Mouse (Mus musculus): Measurements from ENCODE around the gene B430305J03Rik.

The B430305J03Rik gene

DNA sequence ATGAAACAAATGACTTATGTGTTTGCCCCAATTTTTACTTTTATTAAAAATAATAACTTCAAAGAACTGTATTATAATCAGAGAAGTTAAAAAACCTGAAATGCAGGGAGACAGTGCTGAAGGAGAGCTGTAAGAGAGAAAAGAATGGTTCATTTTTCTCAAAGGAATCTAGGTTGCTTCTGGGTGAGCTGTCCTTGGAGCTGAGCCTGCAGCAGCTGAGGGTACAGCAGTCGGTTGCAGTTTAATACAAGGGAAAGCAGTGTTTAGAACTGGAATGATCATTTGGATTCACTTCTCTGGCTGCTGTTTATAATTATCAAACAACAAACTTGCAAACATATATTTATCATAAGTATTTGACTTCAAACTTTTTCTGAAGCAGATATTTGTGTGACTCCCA, 16.3 kb downstream of the B430305J03Rik start:
- DNase-seq (ENCODE audit: low spot score in 2 of 2) = no peak

DNA sequence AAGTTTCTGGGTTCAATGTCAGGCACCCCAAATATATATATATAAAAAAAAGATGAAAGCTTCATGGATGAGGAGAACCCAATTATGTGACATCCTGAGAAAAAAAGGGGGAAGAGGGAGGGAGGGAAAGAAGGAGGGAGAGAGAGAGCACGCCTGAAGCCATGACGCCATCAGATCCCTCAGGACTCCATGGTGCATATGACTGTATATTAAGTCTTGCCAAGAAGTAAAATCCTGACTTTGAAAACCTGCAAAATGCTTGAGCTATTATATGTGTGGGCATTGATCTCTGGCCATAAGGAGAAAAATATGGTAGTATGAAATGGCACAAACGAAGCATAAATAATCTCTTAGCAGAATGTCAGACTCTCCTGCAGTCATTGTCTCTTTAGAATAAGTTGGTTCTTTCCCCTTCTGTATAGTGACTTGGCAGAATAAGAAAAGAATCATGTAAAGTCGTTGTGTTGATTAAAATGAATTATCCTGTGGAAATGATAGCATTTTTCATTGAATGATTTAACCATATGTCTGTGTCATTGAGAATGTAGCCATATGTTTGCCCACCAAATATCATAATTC, 17.6 kb downstream of the B430305J03Rik start:
- no peak for DNase-seq (ENCODE audit: low spot score in 2 of 2)

DNA sequence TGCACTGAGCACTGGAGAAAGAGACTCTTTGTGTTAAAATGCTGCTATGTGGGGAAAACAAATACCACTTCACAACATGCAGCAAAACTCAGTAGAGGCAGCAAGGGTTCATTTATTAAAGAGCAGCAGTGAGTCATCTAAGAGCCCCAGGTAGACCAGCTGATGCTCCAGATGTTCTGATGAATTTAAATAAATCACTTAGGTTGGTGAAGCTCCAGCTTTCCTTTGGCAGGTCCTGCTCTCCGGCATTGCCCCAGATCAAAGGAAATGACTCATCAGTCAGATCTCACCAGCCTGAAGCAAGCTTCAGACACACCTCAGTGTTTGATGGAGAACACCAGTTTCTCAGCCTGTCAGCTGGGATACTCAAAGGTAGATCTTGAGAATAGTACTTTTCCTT, 20.1 kb downstream of the B430305J03Rik start:
- no peak for DNase-seq (ENCODE audit: low spot score in 2 of 2)

DNA sequence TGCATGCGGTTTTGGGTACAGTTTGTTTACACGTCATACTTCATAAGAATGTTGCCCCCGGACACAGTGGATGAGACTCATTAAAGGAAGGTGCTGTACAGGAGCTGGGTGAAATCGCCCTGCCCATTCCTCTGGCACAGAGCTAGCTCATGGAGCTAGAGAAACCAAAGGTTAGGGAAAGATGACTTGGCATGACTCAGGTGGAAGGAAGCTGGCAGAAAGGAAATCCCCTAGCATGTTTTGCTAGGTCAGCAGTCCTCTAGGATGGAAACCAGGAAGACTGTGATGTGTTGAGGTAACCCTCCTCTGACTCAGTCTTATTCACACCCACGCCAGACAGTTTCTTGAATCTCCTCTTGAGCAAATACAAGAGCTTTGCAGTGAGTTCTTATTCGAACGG, 21.7 kb downstream of the B430305J03Rik start:
- DNase-seq (ENCODE audit: low spot score in 2 of 2) = no peak

DNA sequence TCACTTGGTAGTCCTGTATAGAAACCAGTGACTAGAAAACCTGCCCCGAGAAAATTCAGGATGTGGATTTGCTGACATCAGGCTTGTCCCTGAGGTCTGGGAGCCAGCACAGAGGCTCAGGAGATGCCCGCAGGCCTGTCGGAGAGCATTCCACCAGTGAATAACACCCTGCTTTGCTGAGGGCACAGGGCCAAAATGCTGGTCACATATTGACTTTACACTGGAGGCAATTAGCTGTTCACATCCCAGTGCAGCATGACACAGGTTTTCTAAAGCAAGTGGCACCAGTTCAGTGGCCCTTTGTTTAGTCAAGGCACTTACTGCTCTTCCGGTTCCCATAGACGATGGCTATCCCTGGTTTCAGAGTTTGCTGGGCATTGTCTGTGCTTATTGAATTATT, 25.4 kb downstream of the B430305J03Rik start:
- no peak for DNase-seq (ENCODE audit: low spot score in 2 of 2)

DNA sequence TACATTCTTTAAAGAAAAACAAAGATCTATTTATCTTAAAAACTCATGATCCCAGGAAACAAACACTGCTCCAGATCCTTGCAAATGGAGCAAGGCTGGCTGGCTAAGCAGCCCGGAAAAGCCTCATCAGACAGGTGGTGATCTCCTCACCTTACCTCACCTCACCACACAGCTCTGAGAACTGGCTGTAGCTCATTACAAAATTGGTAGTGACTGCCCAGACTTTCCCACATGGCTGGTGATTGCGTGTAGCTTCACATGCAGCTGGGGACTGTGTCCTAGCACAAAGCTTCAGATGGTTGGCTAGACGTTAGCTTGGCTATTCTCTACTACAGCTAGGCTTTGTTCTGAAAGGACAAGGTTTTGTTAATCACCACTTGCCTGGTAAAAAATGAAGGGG, 28.5 kb downstream of the B430305J03Rik start:
- DNase-seq (ENCODE audit: low spot score in 2 of 2) = no peak

DNA sequence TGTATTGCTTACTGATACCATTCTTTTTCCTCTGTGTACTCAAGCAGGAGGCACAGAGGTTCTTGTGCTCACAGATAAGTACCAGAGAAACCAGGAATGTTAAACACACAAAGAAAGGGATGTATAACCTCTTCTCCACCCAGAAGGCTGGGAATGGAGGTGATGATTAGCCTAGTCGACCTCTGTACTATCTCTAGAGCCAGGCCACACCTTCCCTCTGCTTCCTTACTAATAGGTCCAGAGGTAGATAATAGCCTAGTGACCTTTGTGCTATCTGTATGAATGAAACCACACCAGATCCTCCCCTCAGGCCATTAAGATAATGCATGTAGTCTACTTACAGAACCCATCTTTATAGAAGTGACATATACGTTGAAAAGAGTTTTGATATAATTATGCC, 29.5 kb downstream of the B430305J03Rik start:
- no peak for DNase-seq (ENCODE audit: low spot score in 2 of 2)

DNA sequence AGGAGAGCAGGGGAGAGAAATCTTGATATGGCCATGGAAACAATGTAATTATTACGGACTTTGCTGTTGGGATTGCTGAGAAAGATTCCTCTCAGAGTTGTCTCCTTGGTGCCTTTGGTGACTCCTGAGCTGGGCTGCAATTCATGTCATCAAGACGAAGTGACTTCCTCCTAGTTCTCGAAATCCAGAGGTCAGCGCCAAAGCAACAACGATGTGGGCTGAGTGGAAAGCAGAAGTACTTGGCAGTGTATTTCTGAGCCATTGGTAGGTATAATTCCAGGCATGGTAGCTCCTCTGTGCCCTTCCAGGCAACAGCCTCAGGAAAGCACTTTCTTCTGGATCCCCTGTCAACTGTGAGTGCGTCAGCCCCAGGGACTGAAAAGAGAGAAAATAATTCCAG, 44.1 kb downstream of the B430305J03Rik start:
- no peak for DNase-seq (ENCODE audit: low spot score in 2 of 2)

DNA sequence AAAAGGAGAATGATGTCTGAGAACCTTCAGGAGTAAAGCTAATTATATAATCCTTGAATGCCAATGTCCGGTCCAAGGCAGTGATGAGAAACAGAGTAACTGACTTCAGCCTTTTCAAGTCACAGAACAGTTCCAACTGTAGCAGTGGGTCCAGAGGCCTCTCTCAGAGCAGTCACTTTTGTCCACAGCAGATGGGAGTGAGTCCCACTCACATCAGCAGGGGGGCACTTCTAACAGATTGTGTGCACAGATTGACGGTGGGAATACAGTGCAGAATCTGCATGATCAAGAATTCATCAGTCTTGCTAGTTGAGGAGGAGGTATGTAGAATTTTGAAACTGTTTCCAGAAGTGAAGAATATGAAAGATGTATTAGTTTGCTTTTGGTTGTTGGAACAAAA, 45.7 kb downstream of the B430305J03Rik start:
- DNase-seq (ENCODE audit: low spot score in 2 of 2) = no peak

DNA sequence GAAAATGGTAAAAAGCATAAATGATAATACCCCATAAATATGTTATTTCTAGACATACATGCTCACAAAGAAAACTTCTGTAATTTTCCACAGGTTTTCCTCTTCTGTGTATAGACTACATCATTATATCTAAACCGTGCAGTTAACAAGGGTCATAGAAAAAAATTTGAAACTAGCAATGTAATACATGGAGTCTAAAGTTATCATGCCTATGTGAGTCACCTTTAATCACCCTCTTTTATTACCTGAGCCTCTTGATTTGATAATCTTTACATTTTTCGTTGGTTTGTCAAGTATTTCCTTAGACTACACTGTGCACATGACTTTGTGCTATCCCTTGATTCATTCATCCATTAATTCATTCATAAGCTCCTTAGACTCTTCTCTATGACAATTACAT, 50.7 kb downstream of the B430305J03Rik start:
- DNase-seq (ENCODE audit: low spot score in 2 of 2) = no peak
